Mouse (Mus musculus): ENCODE data around the gene Ap4b1. TPM values are rescaled to one million over a fixed set of nuclear protein-coding genes. Genes with fewer than 3 reads are reported as not detected.
A peak's percentile ranks its signal among the peaks of the same experiment; 100 is the strongest.

Ap4b1 gene
- total RNA-seq, 2 experiments from 2014 or later, result 15.2 to 16.1 TPM

DNA sequence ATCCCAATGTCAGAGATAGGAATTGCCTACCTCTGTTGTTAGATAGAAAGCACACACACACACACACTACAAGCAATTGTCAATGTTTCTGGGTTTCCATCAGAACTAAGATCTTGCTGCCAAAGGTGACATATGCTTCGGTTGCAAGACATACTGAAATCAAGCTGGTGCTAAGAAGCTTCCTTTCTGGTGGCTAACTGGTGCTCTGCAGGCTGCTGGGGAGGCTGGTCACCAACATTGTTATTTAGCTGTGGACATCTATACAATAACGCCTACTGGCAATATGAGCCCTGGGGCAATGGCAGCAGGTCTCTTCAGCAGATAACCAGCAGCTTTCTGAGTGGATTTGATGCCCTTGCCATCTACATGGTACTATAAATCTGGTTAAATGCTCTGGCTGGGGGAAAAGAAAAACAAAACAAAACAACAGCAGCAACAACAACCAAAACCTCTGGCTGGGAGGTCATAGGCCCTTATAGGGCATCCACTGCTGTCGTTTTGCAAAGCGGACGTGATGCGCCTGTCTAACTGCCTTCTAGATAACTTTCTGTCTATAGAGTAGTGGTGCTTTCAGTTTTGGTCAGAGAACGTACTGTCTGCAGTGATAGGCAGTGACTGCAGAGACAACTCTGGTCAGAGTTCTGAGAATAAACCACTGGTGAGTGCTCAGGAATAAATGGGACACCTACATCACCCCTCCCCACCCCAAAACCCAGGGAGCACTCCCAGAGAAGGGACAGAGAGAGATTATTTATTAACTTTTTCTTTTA is 47.9 kb downstream of the Ap4b1 start:
- DNase-seq, result no peak

DNA sequence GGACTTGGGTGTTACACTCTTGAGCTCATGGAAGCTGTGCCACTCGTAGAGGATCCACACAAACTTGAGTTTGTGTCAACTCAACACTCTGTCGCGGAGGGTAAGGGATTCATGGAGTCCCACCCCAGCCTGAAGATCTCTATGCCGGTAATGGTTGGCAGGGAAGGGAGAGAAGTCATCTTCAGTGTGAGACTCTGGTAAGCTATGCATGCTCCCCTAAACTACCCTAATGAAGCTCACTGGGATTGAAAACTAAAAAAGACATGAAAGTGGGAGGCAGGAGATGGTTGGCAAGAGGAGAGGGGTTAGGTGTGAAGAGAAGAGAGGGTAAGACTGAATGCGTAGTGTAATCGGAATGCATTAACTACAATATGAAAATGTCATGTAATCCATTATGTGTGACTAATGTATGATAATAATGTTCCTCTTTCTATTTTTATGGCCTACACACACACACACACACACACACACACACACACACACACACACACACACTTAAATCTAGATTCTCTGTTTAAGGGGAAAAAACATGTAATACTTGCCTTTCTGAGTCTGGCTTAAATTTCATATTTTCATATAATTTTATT is 48.8 kb downstream of the Ap4b1 start:
- DNase-seq, result no peak

DNA sequence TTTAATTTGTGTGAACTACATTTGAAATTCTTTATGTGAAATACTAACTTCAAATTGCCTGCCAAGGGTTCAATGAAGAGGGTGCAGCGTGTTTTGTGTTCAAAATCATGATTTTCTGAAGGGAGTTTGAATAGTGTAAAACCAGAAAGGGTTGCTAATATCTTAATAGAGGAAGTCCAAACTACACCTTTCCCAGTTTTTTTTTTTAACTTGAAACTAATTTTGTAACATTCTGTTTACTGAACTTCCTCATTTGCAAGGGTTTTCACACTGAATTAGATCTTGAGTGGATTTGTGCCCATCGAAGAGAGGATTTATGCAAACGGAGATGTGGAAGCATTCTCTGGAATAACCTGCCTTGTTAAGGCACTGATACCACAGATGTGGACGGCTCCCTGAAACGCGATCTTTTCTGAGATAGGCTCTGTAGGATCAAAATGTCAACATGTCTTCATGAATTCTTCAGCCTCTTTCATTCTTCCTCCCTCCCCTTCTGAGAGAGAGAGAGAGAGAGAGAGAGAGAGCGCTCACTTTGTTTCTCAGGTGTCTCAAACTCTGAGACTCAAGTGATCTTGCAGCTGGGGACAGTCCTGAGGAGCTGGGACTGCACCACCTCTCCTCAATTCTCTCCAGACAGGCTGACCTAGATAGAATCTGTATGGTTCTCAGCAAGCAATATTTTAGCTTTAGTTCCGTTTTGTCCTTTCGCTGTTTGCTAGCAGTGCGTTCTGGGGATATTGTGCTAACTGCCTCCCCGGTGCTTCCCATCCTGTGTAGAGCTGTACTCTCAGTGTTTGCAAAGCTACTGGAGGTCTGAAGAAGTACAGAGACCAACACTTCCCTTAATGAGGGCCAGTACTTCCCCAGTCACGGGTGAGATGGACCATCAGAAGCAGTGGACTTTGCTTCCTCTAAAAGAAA is 49.8 kb downstream of the Ap4b1 start, which contains the start of gene Ptpn22:
TSS of gene Ptpn22 (plus strand) at position 915 of the 921 bp plus-strand sequence.
- DNase-seq, result peak; percentile 19 to 69

DNA sequence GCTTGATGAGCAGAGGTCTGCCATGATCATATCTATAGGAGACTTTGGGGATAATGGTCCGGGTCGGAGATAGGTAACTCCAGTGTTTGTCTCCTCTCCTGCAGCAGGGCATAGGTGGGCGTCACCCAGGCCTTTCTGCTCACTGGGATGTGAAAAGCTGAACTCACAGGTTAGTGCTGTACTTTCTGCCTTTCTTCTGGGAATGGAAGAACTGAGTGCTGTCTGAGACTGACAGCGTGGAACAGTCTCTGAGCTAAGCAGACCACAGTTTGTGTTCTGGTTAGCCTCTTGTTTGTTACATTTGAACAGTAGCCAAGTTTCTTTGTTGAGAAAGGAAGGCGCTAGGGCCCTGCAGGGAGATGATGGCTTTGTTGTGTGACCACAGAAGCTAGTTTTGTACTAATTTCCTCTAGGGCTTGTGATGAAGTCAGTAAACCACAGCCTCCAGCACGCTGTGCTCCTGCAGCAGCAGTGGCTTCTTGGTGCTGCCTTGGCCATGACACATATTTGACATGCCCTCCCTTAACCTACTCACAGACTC is 50.6 kb downstream of the Ap4b1 start:
- DNase-seq, result peak; percentile 57 to 74

DNA sequence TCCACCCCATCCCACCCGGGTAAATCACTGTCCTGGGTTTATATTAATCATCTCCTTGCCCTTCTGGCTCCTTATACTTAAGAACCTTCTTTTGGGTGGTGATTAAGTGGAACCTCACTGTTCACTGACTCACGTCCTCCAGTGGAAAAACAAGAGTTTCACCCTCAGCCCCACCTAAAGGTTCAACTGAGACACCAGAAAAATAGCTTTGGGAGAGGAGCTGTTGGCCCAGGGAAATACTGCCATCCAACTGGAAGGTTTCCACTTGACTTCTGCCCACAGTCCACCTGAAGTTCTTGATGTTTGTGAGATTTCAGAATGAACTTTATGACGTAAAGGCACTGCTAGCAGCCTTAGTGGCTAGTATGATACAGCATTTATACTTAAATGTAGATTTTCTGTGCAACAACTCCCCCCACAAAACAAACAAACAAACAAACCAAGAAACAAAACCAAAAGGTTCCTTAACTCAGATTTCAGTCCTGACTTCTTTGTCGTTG is 53.5 kb downstream of the Ap4b1 start:
- no peak for DNase-seq

DNA sequence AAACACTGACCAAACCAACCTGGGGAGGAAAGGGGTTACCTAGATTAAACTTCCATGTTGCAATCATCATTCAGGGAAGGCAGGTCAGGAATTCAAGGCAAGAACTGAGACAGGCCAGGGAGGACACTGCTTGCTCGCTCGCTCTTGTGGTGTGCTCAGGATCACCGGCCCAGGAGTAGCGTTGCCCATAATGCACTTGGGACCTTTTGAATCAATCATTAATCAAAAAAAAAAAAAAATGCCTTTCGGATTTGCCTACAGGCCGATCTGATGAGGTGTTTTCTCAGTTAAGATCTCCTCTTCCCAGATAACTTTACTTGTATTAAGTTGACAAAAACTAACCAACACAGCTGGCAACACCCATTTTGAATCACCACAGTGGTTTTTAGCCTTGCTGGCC is 54.9 kb downstream of the Ap4b1 start:
- no peak for DNase-seq

DNA sequence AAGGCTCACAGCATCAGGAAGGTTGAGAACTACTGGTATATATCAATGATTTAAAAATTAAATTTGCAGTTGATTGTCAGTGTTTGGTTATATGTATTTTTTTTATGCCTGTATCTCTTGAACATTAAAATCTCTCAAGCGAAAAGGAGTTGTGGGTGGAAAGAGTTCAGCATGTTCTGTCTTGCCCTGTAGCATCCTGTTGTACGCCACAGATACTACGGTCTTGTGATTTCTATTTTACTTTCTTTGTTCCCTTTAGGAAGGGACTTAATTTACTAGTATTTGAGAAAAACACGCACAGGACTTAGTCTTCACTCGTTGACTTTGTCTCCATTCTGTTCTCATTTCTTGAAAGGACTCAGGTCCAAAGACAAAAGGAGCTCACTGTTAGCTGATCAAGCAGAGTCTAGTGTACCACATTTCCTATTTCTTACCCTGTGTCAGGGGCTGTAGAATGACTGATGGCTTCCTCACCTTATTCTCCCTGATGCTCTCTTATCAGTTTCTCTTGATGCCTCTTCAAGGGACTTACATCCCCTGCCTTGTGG is 58.2 kb downstream of the Ap4b1 start:
- no peak for DNase-seq

DNA sequence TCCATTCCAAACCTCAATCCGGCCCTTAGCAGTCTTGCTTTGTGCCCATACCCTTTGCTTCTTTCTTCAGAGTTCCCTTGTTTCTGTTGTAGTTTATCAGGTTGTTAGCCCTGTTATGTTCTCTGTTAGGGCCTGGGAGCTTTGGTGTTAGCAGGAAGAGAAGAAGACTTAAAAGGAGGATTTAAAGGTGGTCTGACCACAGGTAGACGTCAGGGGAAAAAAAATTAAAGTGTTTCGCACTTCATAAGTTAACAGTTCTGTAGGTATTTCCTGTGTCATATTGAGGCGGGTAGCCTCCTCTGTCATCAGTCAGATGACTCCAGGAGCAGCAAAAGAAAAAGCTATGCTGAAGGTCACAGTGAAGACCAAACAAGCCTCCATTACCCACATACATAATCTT is 58.7 kb downstream of the Ap4b1 start:
- no peak for DNase-seq

Other genes starting within 250 kb of the Ap4b1 start
- not detected for gene Syt6, start 234.3 kb upstream of the Ap4b1 start, total RNA-seq (2021)
- 1 to 10 TPM in 1 of 2 experiments, not detected in 1; 2.2 TPM for gene Atg4a-ps, start 163.5 kb upstream of the Ap4b1 start, total RNA-seq (2021)
- 1 to 10 TPM; 4.3 to 5.3 TPM for gene Olfml3, start 71.5 kb upstream of the Ap4b1 start, total RNA-seq (2021)
- not detected for gene Gm10964, start 70.2 kb upstream of the Ap4b1 start, total RNA-seq (2021)
- gene Hipk1, start 18.0 kb upstream of the Ap4b1 start, total RNA-seq (2021), result 100 to 1,000 TPM in 1 of 2 experiments, 10 to 100 TPM in 1; 87.7 to 124 TPM
- 10 to 100 TPM in 1 of 2 experiments, 1 to 10 TPM in 1; 7.7 to 10.8 TPM for gene Dclre1b, start 76 bp upstream of the Ap4b1 start, total RNA-seq (2021)
- under 1 TPM in 1 of 2 experiments, not detected in 1; 0.28 TPM for gene Gm43064, start 53 bp downstream of the Ap4b1 start, total RNA-seq (2021)
- gene Bcl2l15, start 23.1 kb downstream of the Ap4b1 start, total RNA-seq (2021), result not detected
- 1 to 10 TPM; 1.0 to 3.6 TPM for gene Ptpn22, start 50.3 kb downstream of the Ap4b1 start, total RNA-seq (2021)
- gene Rsbn1, start 104.6 kb downstream of the Ap4b1 start, total RNA-seq (2021), result 1 to 10 TPM; 6.0 to 7.8 TPM
- gene Phtf1, start 158.6 kb downstream of the Ap4b1 start, total RNA-seq (2021), result 1 to 10 TPM; 5.7 to 6.7 TPM

Data from heart, adult 18-20 months (tissue).